Mouse (Mus musculus) bone marrow macrophage, adult 2 months (primary cell): ENCODE data around the gene Cyp17a1.

Experiments used
- CTCF ChIP-seq: IDR thresholded peaks from 2 replicates; pipeline ENCODE4 v1.5.1; 2012; ENCODE audit warnings: low read depth, mild to moderate bottlenecking, low read length, moderate library complexity
- POLR2A ChIP-seq: IDR thresholded peaks from 2 replicates; pipeline ENCODE4 v1.6.1; 2012; ENCODE audit warnings: mild to moderate bottlenecking, low read depth, low read length, borderline replicate concordance

GRCm38 (mm10) chr19:46658348-46658747 lies 14.6 kb downstream of the Cyp17a1 start:
- TF ChIP-seq POLR2A (no peak), CTCF (no peak)
